Mouse (Mus musculus) small intestine, adult 2 months (tissue): ENCODE results near the gene Mcub. TPM values are rescaled to one million over a fixed set of nuclear protein-coding genes. Genes with fewer than 3 reads are reported as not detected.

Experiments
- H3K27ac ChIP-seq: fragments of 200-500 bp; 2 replicates; pipeline ENCODE4 v1.5.1; 2012; ENCODE audit warnings: low read depth, low read length, control low read depth, inconsistent platforms; ENCODE audit not compliant: insufficient read depth
- H3K27me3 ChIP-seq: fragments of 200-500 bp; 2 replicates; pipeline ENCODE4 v1.6.1; 2012; ENCODE audit warnings: mild to moderate bottlenecking, moderate library complexity, low read length, inconsistent platforms; ENCODE audit not compliant: control insufficient read depth, insufficient read depth
- H3K36me3 ChIP-seq: fragments of 200-500 bp; 2 replicates; pipeline ENCODE4 v1.6.1; 2012; ENCODE audit warnings: mild to moderate bottlenecking, low read length, control low read depth, inconsistent platforms; ENCODE audit not compliant: control insufficient read depth, insufficient read depth
- H3K4me1 ChIP-seq: fragments of 200-500 bp; 2 replicates; pipeline ENCODE4 v1.6.1; 2012; ENCODE audit warnings: low read length, inconsistent platforms, mixed read lengths; ENCODE audit not compliant: control insufficient read depth, insufficient read depth, insufficient read length
- H3K4me3 ChIP-seq: fragments of 200-500 bp; 2 replicates; pipeline ENCODE4 v1.5.1; 2012; ENCODE audit warnings: low read depth, mild to moderate bottlenecking, control low read depth, inconsistent platforms, low read length, moderate library complexity
- CTCF ChIP-seq: fragments of 200-500 bp; IDR thresholded peaks from 2 replicates; pipeline ENCODE4 v1.5.1; 2012; ENCODE audit warnings: low read depth, mild to moderate bottlenecking, control low read depth, inconsistent platforms, low read length, moderate library complexity, mixed read lengths; ENCODE audit not compliant: insufficient replicate concordance, insufficient read length; ENCODE audit errors: extremely low read depth
- POLR2A ChIP-seq: fragments of 200-500 bp; IDR thresholded peaks from 2 replicates; pipeline ENCODE4 v1.6.1; 2012; ENCODE audit warnings: low read depth, mild to moderate bottlenecking, control low read depth, inconsistent platforms, low read length, moderate library complexity
- WGBS: fragments of 180-500 bp; shearing (Covaris S2); methylation state at CpG from one replicate; pipeline ENCODE4 v1.1.7; 2018; 5-methylcytosine and 5-hydroxymethylcytosine counted together
- polyA plus RNA-seq: library from polyadenylated mRNA; depleted of rRNA; stranded (reverse); fragments of >200 nt; gene quantifications from 2 replicates; pipeline ENCODE4 v1.2.3, GENCODE M21; 2012

Gene Mcub
- polyA plus RNA-seq, 1 experiment, result 0.96 TPM

DNA sequence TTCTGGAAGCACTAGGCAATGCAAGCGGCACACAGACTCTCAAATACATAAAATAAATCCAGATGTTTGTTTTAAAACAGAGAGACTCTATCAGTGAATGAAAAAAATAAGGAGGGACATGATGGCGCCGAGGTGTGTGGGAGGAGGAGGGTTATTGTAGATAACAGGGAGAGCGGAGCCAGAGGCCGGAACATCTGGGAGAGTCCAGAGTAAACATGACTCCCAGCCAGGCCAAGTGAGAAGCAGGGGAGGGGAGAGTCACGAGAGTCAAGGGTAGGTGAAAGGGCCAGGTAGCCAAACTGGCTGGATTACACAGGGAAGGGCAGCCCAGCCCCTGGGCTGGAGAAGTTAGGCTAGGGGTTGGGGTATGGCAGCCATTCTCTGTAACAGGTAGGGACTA is 73.4 kb downstream of the Mcub start:
- WGBS, result 24% methylated on average over 6 of the region's 6 CpGs

DNA sequence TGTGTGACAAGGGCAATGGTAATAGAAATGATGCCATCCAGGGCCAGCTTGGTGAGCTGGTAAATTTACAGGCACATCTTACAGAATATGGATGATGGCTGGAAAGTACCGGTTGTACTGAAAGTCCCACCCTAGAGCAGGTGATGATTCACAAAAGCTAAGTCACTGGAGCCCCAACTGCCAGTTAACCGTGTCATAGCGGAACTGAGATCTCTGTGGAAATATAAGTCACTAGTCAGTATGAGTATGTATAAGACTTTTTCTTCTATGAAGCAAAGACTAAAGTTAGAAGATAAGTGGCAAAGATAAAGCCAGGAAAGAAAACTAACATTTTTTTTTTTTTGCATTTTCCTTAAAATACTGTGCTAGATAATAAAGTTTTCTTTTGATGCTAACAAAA is 76.9 kb downstream of the Mcub start:
- no peaks in the 10 kb centered on the region for H3K27me3 ChIP-seq
- peaks cover 6% of the 10 kb centered on the region for H3K36me3 ChIP-seq
- WGBS, result 95% methylated on average over 3 of the region's 3 CpGs
- peaks cover 14% of the 10 kb centered on the region; the same call in 1 of the 2 replicates for H3K4me1 ChIP-seq
- TF ChIP-seq CTCF (no peak), POLR2A (no peak)
- H3K4me3 ChIP-seq, result no peak overlapping the region
- no peak overlapping the region for H3K27ac ChIP-seq

More for the DNA sequence above, 73.4 kb downstream of the Mcub start:
- Histone ChIP-seq H3K4me3 (no peak overlapping the region), H3K27me3 (no peaks in the 10 kb centered on the region), H3K36me3 (peaks cover 2% of the 10 kb centered on the region; the same call in 1 of the 2 replicates), H3K4me1 (peaks cover 14% of the 10 kb centered on the region), H3K27ac (no peak overlapping the region)
- TF ChIP-seq CTCF (no peak), POLR2A (no peak)

DNA sequence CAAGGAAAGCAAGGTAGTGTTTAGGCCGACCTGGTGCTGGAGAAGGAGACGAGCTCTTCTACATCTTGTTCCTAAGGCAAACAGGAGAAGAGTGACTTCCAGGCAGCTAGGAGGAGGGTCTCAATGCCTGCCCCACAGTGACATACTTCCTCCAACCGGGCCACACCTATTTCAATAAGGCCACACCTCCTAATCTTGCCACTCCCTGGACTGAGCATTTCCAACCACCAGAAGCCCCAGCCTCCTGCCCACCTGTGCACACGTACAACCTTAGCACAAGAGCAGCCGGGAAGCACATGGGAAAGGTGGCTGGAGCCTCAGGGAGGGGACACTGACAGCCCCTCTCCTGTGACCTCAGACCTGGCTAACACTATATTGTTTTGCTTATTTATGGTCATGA is 78.0 kb downstream of the Mcub start:
- TF ChIP-seq POLR2A, result no peak
- no peak for TF ChIP-seq CTCF
- H3K4me3 ChIP-seq, result no peak overlapping the region
- peaks cover 14% of the 10 kb centered on the region; the same call in 1 of the 2 replicates for H3K4me1 ChIP-seq
- WGBS, result 60% methylated on average over 5 of the region's 5 CpGs
- peaks cover 6% of the 10 kb centered on the region for H3K36me3 ChIP-seq
- no peaks in the 10 kb centered on the region for H3K27me3 ChIP-seq
- no peak overlapping the region for H3K27ac ChIP-seq

- H3K4me3 ChIP-seq, result no peak overlapping the region
- TF ChIP-seq CTCF (no peak), POLR2A (no peak)
- 30% methylated on average over 13 of the region's 13 CpGs for WGBS
- H3K36me3 ChIP-seq, result peaks cover 4% of the 10 kb centered on the region
- H3K27me3 ChIP-seq, result no peaks in the 10 kb centered on the region
- peaks cover 17% of the 10 kb centered on the region; the same call in 1 of the 2 replicates for H3K4me1 ChIP-seq
- no peak overlapping the region for H3K27ac ChIP-seq
Observed at GRCm38 (mm10) chr3:129887779-129888517, 82.1 kb downstream of the Mcub start.

DNA sequence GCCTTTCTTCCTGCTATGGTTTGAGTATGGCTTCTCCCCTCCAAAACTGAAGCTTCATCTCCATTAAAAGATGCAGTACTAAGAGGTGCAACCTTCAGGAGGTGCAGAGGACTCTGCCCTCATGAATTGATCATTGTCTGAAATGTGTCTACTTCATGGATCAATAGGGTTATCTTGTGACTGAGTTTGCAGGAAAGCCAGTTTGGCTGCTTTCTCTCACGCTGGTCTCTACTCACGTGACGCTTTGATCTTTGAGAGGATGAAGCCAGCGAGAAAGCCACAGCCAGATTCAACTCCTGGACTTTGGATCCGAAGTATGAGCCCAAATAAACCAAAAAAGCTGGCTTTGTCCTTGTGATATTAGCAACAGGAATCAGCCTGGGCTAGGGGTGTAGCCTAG is 83.6 kb downstream of the Mcub start:
- H3K4me1 ChIP-seq, result peaks cover 13% of the 10 kb centered on the region; the same call in 1 of the 2 replicates
- no peak for TF ChIP-seq CTCF
- no peak for TF ChIP-seq POLR2A
- H3K27ac ChIP-seq, result no peak overlapping the region
- 27% methylated on average over 5 of the region's 5 CpGs for WGBS
- H3K27me3 ChIP-seq, result no peaks in the 10 kb centered on the region
- no peak overlapping the region for H3K4me3 ChIP-seq
- H3K36me3 ChIP-seq, result peaks cover 4% of the 10 kb centered on the region

DNA sequence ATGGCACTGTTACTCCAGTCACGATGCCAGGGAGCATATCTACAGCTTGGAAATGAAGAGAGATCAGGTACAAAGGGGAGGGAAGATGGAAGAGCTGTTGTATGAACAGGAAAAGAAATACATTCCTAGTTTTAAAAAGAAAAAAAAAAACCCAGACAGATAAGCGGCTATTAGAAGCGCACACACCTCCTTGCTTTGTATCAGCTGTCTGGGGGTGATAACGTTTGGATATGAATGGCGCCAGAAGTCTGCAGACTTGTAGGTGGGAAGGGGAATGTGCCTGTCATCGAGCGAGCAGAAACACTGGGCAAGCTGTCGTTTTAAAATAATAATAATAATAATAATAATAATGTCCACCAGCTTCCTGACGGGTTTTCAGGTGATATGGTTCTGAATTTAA is 84.4 kb downstream of the Mcub start:
- Histone ChIP-seq H3K4me1 (peaks cover 13% of the 10 kb centered on the region; the same call in 1 of the 2 replicates), H3K27me3 (no peaks in the 10 kb centered on the region), H3K36me3 (peaks cover 1% of the 10 kb centered on the region), H3K27ac (no peak overlapping the region), H3K4me3 (no peak overlapping the region)
- no peak for TF ChIP-seq CTCF
- no peak for TF ChIP-seq POLR2A
- WGBS, result 26% methylated on average over 9 of the region's 9 CpGs

GRCm38 (mm10) chr3:129880925-129881593 is 88.9 kb downstream of the Mcub start:
- H3K4me1 ChIP-seq, result peaks cover 5% of the 10 kb centered on the region; the same call in 1 of the 2 replicates

More at GRCm38 (mm10) chr3:129880925-129881593, 88.9 kb downstream of the Mcub start:
- Histone ChIP-seq H3K27ac (no peak overlapping the region), H3K36me3 (no peaks in the 10 kb centered on the region), H3K27me3 (no peaks in the 10 kb centered on the region), H3K4me3 (no peak overlapping the region)
- TF ChIP-seq POLR2A (no peak), CTCF (no peak)
- 56% methylated on average over 8 of the region's 8 CpGs for WGBS
